Mouse (Mus musculus): Measurements from ENCODE around the gene Psma6. TPM values are rescaled to one million over a fixed set of nuclear protein-coding genes. Genes with fewer than 3 reads are reported as not detected.

Gene Psma6
- polyA plus RNA-seq, 1 experiment from 2014 or later = 468 TPM

DNA sequence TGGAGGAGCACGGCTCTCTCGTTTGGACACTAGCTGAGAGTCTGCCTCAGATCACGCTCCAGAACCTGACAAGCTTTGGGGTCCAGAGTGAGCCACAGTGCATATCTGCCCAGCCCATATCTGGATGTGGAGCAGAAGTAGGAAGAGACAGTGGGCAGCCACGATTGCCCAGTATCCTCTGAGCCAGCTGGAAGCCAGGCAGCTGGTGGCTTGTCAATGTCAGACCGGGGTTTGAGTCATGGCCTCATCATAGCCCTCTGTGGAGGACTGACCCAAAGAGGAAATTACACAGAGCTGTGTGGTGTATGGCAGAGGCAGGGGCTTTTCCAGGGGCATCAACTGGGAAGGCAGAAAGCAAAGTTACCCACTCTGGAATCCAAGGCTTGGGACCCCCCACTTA lies 82.8 kb downstream of the Psma6 start:
- Histone ChIP-seq H3K4me3 (ENCODE audit: low read depth, low read length) (no peak overlapping the region), H3K4me1 (ENCODE audit: control insufficient read depth, insufficient read depth, low read length) (peaks cover 10% of the 10 kb centered on the region), H3K9me3 (ENCODE audit: control insufficient read depth, low read length) (no peaks in the 10 kb centered on the region), H3K27ac (ENCODE audit: low read depth, low read length) (no peak overlapping the region), H3K36me3 (ENCODE audit: control insufficient read depth, insufficient read depth, low read length) (no peaks in the 10 kb centered on the region), H3K9ac (ENCODE audit: low read length) (no peak overlapping the region), H3K27me3 (ENCODE audit: control insufficient read depth, insufficient read depth, low read length) (no peaks in the 10 kb centered on the region), H3K4me2 (ENCODE audit: low read depth) (no peak overlapping the region)
- ATAC-seq (ENCODE audit: insufficient read depth, low FRiP score, low TSS enrichment) (no peak), DNase-seq (ENCODE audit: low spot score) (no peak)
- 69% methylated on average over 5 of the region's 5 CpGs for WGBS

DNA sequence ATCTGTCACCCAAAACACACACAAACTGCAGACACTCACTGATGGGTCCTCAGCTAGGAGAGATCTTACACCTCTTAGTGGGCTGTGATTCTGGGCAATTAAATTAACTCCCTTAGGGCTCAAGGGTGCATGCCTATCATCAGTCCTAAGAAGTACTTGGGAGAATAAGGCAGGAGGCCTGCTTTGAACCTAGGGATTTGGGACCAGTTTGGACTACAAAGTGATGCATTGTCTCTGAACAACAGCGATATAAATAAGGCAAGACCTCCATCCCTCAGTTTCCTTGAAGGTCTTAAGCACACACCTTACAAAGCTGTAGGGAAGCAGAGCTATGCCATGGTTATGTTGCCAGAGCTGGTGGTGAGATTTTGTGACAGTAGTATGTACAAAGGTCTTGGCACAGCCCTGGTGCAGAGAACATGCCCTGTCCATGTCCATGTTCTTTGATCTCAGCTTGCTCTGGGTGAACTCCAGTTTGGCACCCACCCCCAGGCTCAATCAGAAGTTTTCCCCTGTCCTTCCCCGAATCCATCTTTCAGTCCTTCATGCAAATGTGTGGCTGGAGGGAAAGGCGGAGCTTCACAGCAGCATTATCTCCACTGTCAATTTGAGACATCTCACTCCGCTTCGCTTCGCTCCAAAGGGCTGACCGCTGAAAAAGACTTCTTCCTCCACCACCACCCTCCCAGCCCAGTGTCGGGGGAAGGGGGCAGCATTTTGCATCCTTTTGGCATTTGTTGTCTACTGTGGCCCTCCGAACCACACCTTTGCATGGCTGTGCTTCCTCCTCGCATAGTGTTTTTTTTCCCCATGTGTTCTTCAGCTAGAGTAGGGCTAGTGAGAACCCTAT lies 83.5 kb downstream of the Psma6 start:
- H3K27me3 ChIP-seq (ENCODE audit: control insufficient read depth, insufficient read depth, low read length) = no peaks in the 10 kb centered on the region
- DNase-seq (ENCODE audit: low spot score) (no peak), ATAC-seq (ENCODE audit: insufficient read depth, low FRiP score, low TSS enrichment) (no peak)
- H3K9me3 ChIP-seq (ENCODE audit: control insufficient read depth, low read length) = no peaks in the 10 kb centered on the region
- H3K4me2 ChIP-seq (ENCODE audit: low read depth) = no peak overlapping the region
- H3K4me1 ChIP-seq (ENCODE audit: control insufficient read depth, insufficient read depth, low read length) = peaks cover 10% of the 10 kb centered on the region
- H3K27ac ChIP-seq (ENCODE audit: low read depth, low read length) = no peak overlapping the region
- H3K4me3 ChIP-seq (ENCODE audit: low read depth, low read length) = no peak overlapping the region
- no peak overlapping the region for H3K9ac ChIP-seq (ENCODE audit: low read length)
- no peaks in the 10 kb centered on the region for H3K36me3 ChIP-seq (ENCODE audit: control insufficient read depth, insufficient read depth, low read length)
- WGBS = 61% methylated on average over 10 of the region's 10 CpGs

Other genes with a start within 250 kb of the Psma6 start
- 52.1 and 53.9 TPM in 2 replicates for gene Srp54b, start 229.1 kb upstream of the Psma6 start, polyA plus RNA-seq (2014; fragmentation: Nextera tagmentation; extraction: Ambion mirVana)
- gene 1700047I17Rik2, start 184.6 kb upstream of the Psma6 start, polyA plus RNA-seq (2014; fragmentation: Nextera tagmentation; extraction: Ambion mirVana) = 1.3 TPM in 1 of 2 replicates, not detected in the other
- gene Srp54c, start 154.1 kb upstream of the Psma6 start, polyA plus RNA-seq (2014; fragmentation: Nextera tagmentation; extraction: Ambion mirVana) = 76.4 and 78.8 TPM in 2 replicates
- gene 1110008L16Rik, start 84.6 kb upstream of the Psma6 start, polyA plus RNA-seq (2014; fragmentation: Nextera tagmentation; extraction: Ambion mirVana) = 12.2 and 17.3 TPM in 2 replicates
- gene Ppp2r3c, start 81.2 kb upstream of the Psma6 start, polyA plus RNA-seq (2014; fragmentation: Nextera tagmentation; extraction: Ambion mirVana) = 31.4 TPM in 2 replicates
- 44.7 and 46.9 TPM in 2 replicates for gene Nfkbia, start 108.4 kb downstream of the Psma6 start, polyA plus RNA-seq (2014; fragmentation: Nextera tagmentation; extraction: Ambion mirVana)
- 0.19 and 0.20 TPM in 2 replicates for gene Aldoart2, start 181.0 kb downstream of the Psma6 start, polyA plus RNA-seq (2014; fragmentation: Nextera tagmentation; extraction: Ambion mirVana)
- 0.69 and 1.6 TPM in 2 replicates for gene Insm2, start 215.2 kb downstream of the Psma6 start, polyA plus RNA-seq (2014; fragmentation: Nextera tagmentation; extraction: Ambion mirVana)

All from neural tube, embryonic 11.5 days (tissue).